Mouse (Mus musculus): Measurements from ENCODE around the gene Flg2. TPM values are rescaled to one million over a fixed set of nuclear protein-coding genes. Genes with fewer than 3 reads are reported as not detected.

Flg2 gene
- 0.02 TPM in 1 of 2 replicates, not detected in the other for polyA plus RNA-seq (2015; fragmentation: Nextera tagmentation; extraction: Ambion mirVana)

GRCm38 (mm10) chr3:93196978-93197377, at the start of gene Flg2:
Flg2 (plus strand) TSS chr3:93197278.

Other genes with a start within 250 kb of the Flg2 start
- gene Lce3d, start 239.9 kb upstream of the Flg2 start, polyA plus RNA-seq (2015; fragmentation: Nextera tagmentation; extraction: Ambion mirVana), result not detected in 2 replicates
- gene Lce3e, start 230.2 kb upstream of the Flg2 start, polyA plus RNA-seq (2015; fragmentation: Nextera tagmentation; extraction: Ambion mirVana), result 2.8 TPM in 1 of 2 replicates, not detected in the other
- gene Lce3f, start 205.1 kb upstream of the Flg2 start, polyA plus RNA-seq (2015; fragmentation: Nextera tagmentation; extraction: Ambion mirVana), result 0.76 and 3.7 TPM in 2 replicates
- gene Crct1, start 181.6 kb upstream of the Flg2 start, polyA plus RNA-seq (2015; fragmentation: Nextera tagmentation; extraction: Ambion mirVana), result 5.8 TPM in 1 of 2 replicates, not detected in the other
- gene Lce1m, start 178.2 kb upstream of the Flg2 start, polyA plus RNA-seq (2015; fragmentation: Nextera tagmentation; extraction: Ambion mirVana), result 0.82 TPM in 1 of 2 replicates, not detected in the other
- gene Gm4858, start 128.5 kb upstream of the Flg2 start, polyA plus RNA-seq (2015; fragmentation: Nextera tagmentation; extraction: Ambion mirVana), result not detected in 2 replicates
- gene Crnn, start 52.5 kb upstream of the Flg2 start, polyA plus RNA-seq (2015; fragmentation: Nextera tagmentation; extraction: Ambion mirVana), result not detected in 2 replicates
- 0.14 and 1.4 TPM in 2 replicates for gene Flg, start 76.2 kb downstream of the Flg2 start, polyA plus RNA-seq (2015; fragmentation: Nextera tagmentation; extraction: Ambion mirVana)
- 0.03 and 0.28 TPM in 2 replicates for gene Hrnr, start 122.5 kb downstream of the Flg2 start, polyA plus RNA-seq (2015; fragmentation: Nextera tagmentation; extraction: Ambion mirVana)
- gene Rptn, start 196.4 kb downstream of the Flg2 start, polyA plus RNA-seq (2015; fragmentation: Nextera tagmentation; extraction: Ambion mirVana), result 0.49 TPM in 1 of 2 replicates, not detected in the other
- gene Tchh, start 245.1 kb downstream of the Flg2 start, polyA plus RNA-seq (2015; fragmentation: Nextera tagmentation; extraction: Ambion mirVana), result 0.63 and 1.0 TPM in 2 replicates